Mouse (Mus musculus): ENCODE measurements around the gene Trrap. TPM values are rescaled to one million over a fixed set of nuclear protein-coding genes. Genes with fewer than 3 reads are reported as not detected.

Gene Trrap
- polyA plus RNA-seq (2017; shearing (Covaris generic)): 24.8 TPM

DNA sequence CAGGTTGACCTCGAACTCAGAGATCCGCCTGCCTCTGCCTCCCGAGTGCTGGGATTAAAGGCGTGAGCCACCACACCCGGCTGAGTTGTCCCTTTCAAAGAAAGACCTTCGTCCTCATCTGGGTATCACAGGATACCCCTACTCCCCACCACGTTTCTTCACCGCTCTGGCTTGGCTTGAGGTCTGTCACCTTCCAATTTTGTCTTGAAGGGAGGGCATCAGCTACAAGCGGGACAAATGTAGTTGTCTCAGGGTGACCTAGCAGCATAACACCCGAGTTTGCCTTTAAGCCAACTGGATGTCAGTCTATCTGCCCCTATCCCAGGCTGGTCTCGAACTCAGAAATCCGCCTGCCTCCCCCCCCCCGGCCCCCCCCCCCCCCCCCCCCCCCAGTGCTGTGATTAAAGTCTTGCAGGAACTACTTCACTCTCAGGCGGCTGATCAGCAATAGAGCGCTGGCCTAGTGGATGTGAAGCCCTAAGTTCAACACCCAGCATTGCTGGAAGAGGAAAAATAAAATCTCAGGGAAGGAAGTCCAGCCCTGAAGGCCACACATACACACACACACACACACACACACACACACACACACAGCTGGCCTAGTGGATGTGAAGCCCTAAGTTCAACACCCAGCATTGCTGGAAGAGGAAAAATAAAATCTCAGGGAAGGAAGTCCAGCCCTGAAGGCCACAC is at the start of gene Trrap:
Trrap (plus strand) TSS at position 627 of the 693 bp plus-strand sequence.

DNA sequence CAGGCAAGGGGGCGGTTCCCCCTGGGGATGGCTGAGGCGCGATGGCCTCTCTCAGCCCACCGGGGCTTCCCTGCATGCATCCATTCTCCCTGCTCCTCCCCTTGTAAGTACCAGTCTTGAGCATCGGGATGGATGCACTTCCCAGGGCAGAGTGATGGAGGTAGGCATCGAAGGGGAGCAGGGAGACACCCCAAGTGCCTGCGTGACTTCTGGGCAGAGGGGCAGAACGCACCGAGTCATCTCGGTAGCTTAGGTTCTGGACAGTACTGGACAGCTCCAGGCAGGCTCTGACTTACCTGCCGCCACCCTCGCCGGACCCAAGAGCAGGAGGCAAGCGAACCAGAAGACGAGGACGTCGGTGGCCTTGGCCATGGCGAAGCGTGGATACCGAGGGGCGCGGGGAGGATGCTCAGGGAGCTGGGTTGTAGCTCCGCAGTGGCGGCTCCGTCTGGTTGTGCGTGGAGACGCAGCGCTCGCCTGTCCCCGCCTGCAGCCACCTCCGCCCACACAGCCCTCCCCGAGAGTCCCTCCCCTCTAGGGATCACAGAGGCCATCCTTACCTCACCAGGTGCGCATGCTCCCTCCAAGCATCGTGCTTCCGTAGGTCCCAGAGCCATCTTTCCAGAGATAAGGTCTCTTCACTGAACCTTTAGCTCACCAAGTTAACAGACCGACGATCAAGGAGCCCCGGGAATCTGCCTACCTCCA is 6.2 kb upstream of the Trrap start, which contains the start of gene Tmem130:
Tmem130 (minus strand) TSS at position 658 of the 708 bp plus-strand sequence.

Other genes with a start within 250 kb of the Trrap start
- gene Nptx2, start 221.8 kb upstream of the Trrap start, polyA plus RNA-seq (2017; shearing (Covaris generic)): not detected
- gene Tmem130, start 5.9 kb upstream of the Trrap start, polyA plus RNA-seq (2017; shearing (Covaris generic)): not detected
- gene Smurf1, start 198.1 kb downstream of the Trrap start, polyA plus RNA-seq (2017; shearing (Covaris generic)): 38.8 TPM